25 mouse cellular contexts compared by ENCODE assay signal in genomic region chr9:23253624-23254023, GRCm38 (mm10). TPM values are rescaled to one million over a fixed set of nuclear protein-coding genes. Genes with fewer than 3 reads are reported as not detected.
A peak's percentile ranks its signal among the peaks of the same experiment; 100 is the strongest.
DNase-seq lines count a peak whose midpoint lies in the region; ATAC-seq and TF ChIP-seq lines count a peak whose summit lies in the region.
"Had no signal": no experiment of that assay in that cellular context is flagged by ENCODE, and none has a peak within 500 bp of the region (broad histone marks: within the 10 kb centered on the region; RNA-seq: fewer than 3 reads in every experiment).

No protein-coding gene starts in this region.

- DNase-seq in heart, adult 8-10 months (ENCODE audit: low spot score), result no peak
- no peak for DNase-seq in midbrain, embryonic 10.5 days (ENCODE audit: low spot score)
- DNase-seq: adrenal gland, postnatal 25 days; B cell, adult 2 months; cerebellum, adult 18-20 months; gastrocnemius, postnatal 14 days; heart, postnatal 4 days; kidney, adult 9 months; kidney, postnatal 14 days; liver, embryonic 13.5 days; lung, adult 18-20 months; lung, postnatal 4 days; right cerebral cortex, postnatal 14 days had no signal

- H3K4me1 ChIP-seq in heart, embryonic 14.5 days (ENCODE audit: control insufficient read depth in 2 of 2, insufficient read depth in 2 of 2, low read length in 2 of 2), result peaks cover 4 to 7% of the 10 kb centered on the region in 2 experiments; a peak in 3 of 4 replicates
- H3K4me1 ChIP-seq in midbrain, embryonic 13.5 days (replicated peaks), result peaks cover 25% of the 10 kb centered on the region
- peaks cover 12% of the 10 kb centered on the region for H3K4me1 ChIP-seq in midbrain, embryonic 10.5 days
- H3K4me1 ChIP-seq in embryonic fibroblast, embryonic 13.5 days (ENCODE audit: control insufficient read depth, insufficient read depth, low read length), result peaks cover 14% of the 10 kb centered on the region
- H3K4me1 ChIP-seq: liver, embryonic 13.5 days had no signal

- H3K9ac ChIP-seq in heart, embryonic 14.5 days (ENCODE audit: low read length), result no peak overlapping the region
- no peak overlapping the region for H3K9ac ChIP-seq in midbrain, embryonic 13.5 days (replicated peaks)
- H3K9ac ChIP-seq: limb, embryonic 12.5 days; liver, embryonic 13.5 days; stomach, embryonic 15.5 days had no signal

- no peak for TF ChIP-seq POLR2A in embryonic fibroblast, embryonic 13.5 days (IDR thresholded peaks at IDR 0.05; ENCODE audit: low read depth, low read length)

- H3K4me3 ChIP-seq in heart, embryonic 14.5 days (ENCODE audit: control insufficient read depth in 1 of 2, insufficient read depth in 1 of 2, low read depth in 1 of 2, low read length in 2 of 2), result no peak overlapping the region
- H3K4me3 ChIP-seq in midbrain, embryonic 13.5 days (replicated peaks), result no peak overlapping the region
- H3K4me3 ChIP-seq in midbrain, embryonic 10.5 days, result no peak overlapping the region
- H3K4me3 ChIP-seq in embryonic fibroblast, embryonic 13.5 days (ENCODE audit: insufficient read depth, low read length), result no peak overlapping the region
- H3K4me3 ChIP-seq: liver, embryonic 13.5 days; stomach, embryonic 15.5 days had no signal

- no peaks in the 10 kb centered on the region for H3K27me3 ChIP-seq in heart, embryonic 14.5 days (ENCODE audit: control insufficient read depth, insufficient read depth, low read length)
- H3K27me3 ChIP-seq in midbrain, embryonic 13.5 days, result peaks cover 10% of the 10 kb centered on the region; the same call in 1 of the 2 replicates
- peaks cover 15% of the 10 kb centered on the region for H3K27me3 ChIP-seq in midbrain, embryonic 10.5 days (ENCODE audit: low read depth, poor library complexity, severe bottlenecking)
- H3K27me3 ChIP-seq: liver, embryonic 13.5 days; stomach, embryonic 15.5 days had no signal

- no peak overlapping the region for H3K27ac ChIP-seq in heart, embryonic 14.5 days (replicated peaks in 1 of 2; ENCODE audit: control insufficient read depth in 1 of 2, insufficient read depth in 1 of 2, low read depth in 2 of 2, low read length in 2 of 2)
- no peak overlapping the region for H3K27ac ChIP-seq in midbrain, embryonic 13.5 days
- H3K27ac ChIP-seq in midbrain, embryonic 10.5 days (replicated peaks), result no peak overlapping the region
- peak overlapping the region; percentile 38; the same call in 1 of the 2 replicates for H3K27ac ChIP-seq in embryonic fibroblast, embryonic 13.5 days (ENCODE audit: insufficient read depth, low read length)
- H3K27ac ChIP-seq: hindbrain, embryonic 13.5 days; limb, embryonic 12.5 days; liver, embryonic 13.5 days; stomach, embryonic 15.5 days had no signal

- H3K9me3 ChIP-seq in heart, embryonic 14.5 days (ENCODE audit: control insufficient read depth, low read length), result no peaks in the 10 kb centered on the region
- no peaks in the 10 kb centered on the region for H3K9me3 ChIP-seq in midbrain, embryonic 13.5 days
- no peaks in the 10 kb centered on the region for H3K9me3 ChIP-seq in midbrain, embryonic 10.5 days (replicated peaks)
- H3K9me3 ChIP-seq: hindbrain, embryonic 13.5 days; limb, embryonic 12.5 days; liver, embryonic 13.5 days; stomach, embryonic 15.5 days had no signal

- 79% methylated on average over 6 of the region's 6 CpGs for WGBS in heart, embryonic 14.5 days
- WGBS in midbrain, embryonic 13.5 days, result 84% methylated on average over 6 of the region's 6 CpGs
- 90% methylated on average over 6 of the region's 6 CpGs for WGBS in midbrain, embryonic 10.5 days

- H3K36me3 ChIP-seq in heart, embryonic 14.5 days (ENCODE audit: control insufficient read depth, insufficient read depth, low read length), result no peaks in the 10 kb centered on the region
- H3K36me3 ChIP-seq in midbrain, embryonic 13.5 days, result no peaks in the 10 kb centered on the region
- H3K36me3 ChIP-seq in midbrain, embryonic 10.5 days, result no peaks in the 10 kb centered on the region
- H3K36me3 ChIP-seq: hindbrain, embryonic 13.5 days; limb, embryonic 12.5 days; liver, embryonic 13.5 days; stomach, embryonic 15.5 days had no signal

- no peak for TF ChIP-seq CTCF in embryonic fibroblast, embryonic 13.5 days (IDR thresholded peaks at IDR 0.05; ENCODE audit: borderline replicate concordance, insufficient read depth, low read length)

- H3K4me2 ChIP-seq in heart, embryonic 14.5 days (ENCODE audit: low read length), result peak overlapping the region; percentile 57; the same call in 1 of the 2 replicates
- H3K4me2 ChIP-seq in midbrain, embryonic 13.5 days (replicated peaks), result peak overlapping the region; percentile 56; the same call in 1 of the 2 replicates
- H3K4me2 ChIP-seq: liver, embryonic 13.5 days had no signal

- ATAC-seq in heart, embryonic 14.5 days (ENCODE audit: insufficient number of reproducible peaks, insufficient read depth, low FRiP score, low read depth), result no peak
- no peak for ATAC-seq in midbrain, embryonic 13.5 days
- no peak for ATAC-seq in megakaryocyte progenitor cell, adult 5-6 weeks (replicated peaks; ENCODE audit: poor library complexity)
- ATAC-seq: intestine, postnatal 0 days; lung, postnatal 0 days had no signal

RNA-seq across cellular contexts. Expression of gene Bmper, which starts 30.7 kb away (rescaled TPM):
- polyA plus RNA-seq in heart, embryonic 14.5 days (2014; fragmentation: Nextera tagmentation; extraction: Ambion mirVana), result 6.5 and 7.9 TPM in 2 replicates
- 1 to 10 TPM; 1.5 to 3.3 (median 2.5) TPM for total RNA-seq in heart, adult 8-10 months (2022)
- polyA plus RNA-seq in midbrain, embryonic 13.5 days (2015; fragmentation: Nextera tagmentation; extraction: Ambion mirVana), result 3.8 and 4.8 TPM in 2 replicates
- 0.72 and 1.6 TPM in 2 replicates for polyA plus RNA-seq in midbrain, embryonic 10.5 days (2016; fragmentation: Nextera tagmentation; extraction: Ambion mirVana)
- 17.2 and 18.0 TPM in 2 replicates for polyA plus RNA-seq in embryonic fibroblast, embryonic 13.5 days (2011; ENCODE audit: insufficient read length, low read depth, missing spikeins)
- total RNA-seq in megakaryocyte progenitor cell, adult 5-6 weeks (2015), result not detected in 2 replicates
- total RNA-seq in megakaryocyte progenitor cell, adult 5-6 weeks (2017), result not detected in 2 replicates
- total RNA-seq: common myeloid progenitor, adult 5-6 weeks; granulocyte monocyte progenitor cell, adult 5-6 weeks; megakaryocyte-erythroid progenitor cell, adult 5-6 weeks had no signal
